Mouse (Mus musculus) cortical plate, adult 2 months (tissue): ENCODE measurements around the gene Tmem203.

Source experiments
- CTCF ChIP-seq: fragments of 200-500 bp; IDR thresholded peaks from 2 replicates; pipeline ENCODE4 v1.5.1; 2011; ENCODE audit warnings: mild to moderate bottlenecking, control low read depth, low read length; ENCODE audit not compliant: insufficient read depth; ENCODE audit errors: extremely low read depth
- POLR2A ChIP-seq: fragments of 200-500 bp; IDR thresholded peaks from 2 replicates; pipeline ENCODE4 v1.6.1; 2011; ENCODE audit warnings: mild to moderate bottlenecking, low read length, control low read depth; ENCODE audit not compliant: insufficient read depth; ENCODE audit errors: extremely low read depth

GRCm38 (mm10) chr2:25262291-25262767 lies 7.1 kb downstream of the Tmem203 start, which contains the start of gene Tprn:
- TF ChIP-seq CTCF (no peak), POLR2A (peak; percentile 77; the same call in 1 of the 2 replicates)
